Mouse (Mus musculus) lung, postnatal 0 days (tissue): Measurements from ENCODE around the gene Tmem219.

Experiments used
- CTCF ChIP-seq: IDR thresholded peaks from 2 replicates; pipeline ENCODE4 v1.5.1; 2016; ENCODE audit warnings: antibody characterized with exemption, mild to moderate bottlenecking
- EP300 ChIP-seq: IDR thresholded peaks from 2 replicates; pipeline ENCODE4 v1.6.1; 2016; ENCODE audit warnings: antibody characterized with exemption, mild to moderate bottlenecking, control low read depth

DNA sequence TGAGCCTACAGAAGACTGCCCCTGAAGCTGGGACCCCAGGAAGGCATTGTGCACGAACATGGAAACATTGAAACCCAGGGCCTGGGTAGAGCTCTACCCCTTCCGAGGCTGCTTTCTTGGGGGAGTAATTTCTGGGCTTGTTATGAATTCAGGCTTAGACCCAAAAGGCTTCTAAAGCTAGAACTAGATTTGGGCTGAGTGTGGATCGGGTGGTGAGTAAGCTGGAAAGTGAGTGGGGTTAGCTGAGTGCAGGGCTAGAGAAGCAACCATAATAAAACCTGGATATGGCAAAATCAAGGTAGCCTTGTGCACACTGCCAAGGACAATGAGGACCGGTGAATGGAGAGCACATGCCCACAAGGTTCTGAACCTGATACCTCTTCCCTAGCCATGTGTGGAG, 39.2 kb upstream of the Tmem219 start:
- TF ChIP-seq CTCF (no peak), EP300 (no peak)
